Mouse (Mus musculus): ENCODE results near the gene Olfr697. TPM values are rescaled to one million over a fixed set of nuclear protein-coding genes. Genes with fewer than 3 reads are reported as not detected.
"Not testable (repeated sequence)": the region's sequence is repeated elsewhere in the genome, so short reads cannot be mapped to it uniquely, and the experiment has no call there.

Gene Olfr697
- total and polyA plus RNA-seq, 3 experiments = 0.22 TPM; not detected in 2

- peaks cover 3% of the 10 kb centered on the region; the same call in 1 of the 2 replicates for H3K4me1 ChIP-seq (ENCODE audit: insufficient read depth, low read depth, low read length)
- DNase-seq (ENCODE audit: low spot score) = no peak
- H3K4me3 ChIP-seq (ENCODE audit: low read depth, low read length) = no peak overlapping the region
- H3K27me3 ChIP-seq (ENCODE audit: insufficient read depth, low read length) = no peaks in the 10 kb centered on the region
- H3K9me3 ChIP-seq (replicated peaks) = no peaks in the 10 kb centered on the region
- no peak for ATAC-seq (ENCODE audit: extremely low read depth, insufficient number of reproducible peaks, low FRiP score, poor library complexity, severe bottlenecking)
- TF ChIP-seq POLR2AphosphoS5 (IDR thresholded peaks at IDR 0.05; ENCODE audit: insufficient replicate concordance, low read depth, low read length) (no peak), GATA1 (IDR thresholded peaks at IDR 0.05; ENCODE audit: borderline replicate concordance, low read length) (no peak), CTCF (IDR thresholded peaks at IDR 0.05; ENCODE audit: low read depth, low read length) (no peak), GATA2 (IDR thresholded peaks at IDR 0.05; ENCODE audit: borderline replicate concordance, low read depth, low read length) (no peak), TAL1 (conservative IDR thresholded peaks at IDR 0.05; ENCODE audit: low read depth, low read length) (no peak)
- H3K36me3 ChIP-seq (replicated peaks) = no peaks in the 10 kb centered on the region
Observed at GRCm38 (mm10) chr7:106733717-106734116, 8.5 kb downstream of the Olfr697 start.

DNA sequence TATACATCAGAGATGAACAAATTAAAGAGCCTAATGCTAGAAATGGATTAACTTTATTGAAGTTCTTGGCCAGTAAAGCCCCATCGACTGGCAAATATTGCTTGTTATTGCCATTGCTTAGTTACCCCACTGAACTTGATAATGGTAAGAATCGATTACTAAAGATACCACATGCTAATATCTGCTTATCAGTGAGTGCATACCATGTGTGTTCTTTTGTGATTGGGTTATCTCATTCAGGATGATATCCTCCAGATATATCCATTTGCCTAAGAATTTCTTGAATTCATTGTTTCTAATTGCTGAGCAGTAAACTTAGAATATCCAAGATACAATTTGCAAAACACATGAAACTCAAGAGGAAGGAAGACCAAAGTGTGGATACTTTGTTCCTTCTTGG, 16.6 kb downstream of the Olfr697 start:
- H3K9me3 ChIP-seq (replicated peaks); H3K36me3 ChIP-seq (replicated peaks); H3K27me3 ChIP-seq (ENCODE audit: insufficient read depth, low read length); H3K4me3 ChIP-seq (ENCODE audit: low read depth, low read length): not testable (repeated sequence)
- H3K4me1 ChIP-seq (ENCODE audit: insufficient read depth, low read depth, low read length) = peaks cover 28% of the 10 kb centered on the region
- peak; percentile 62 for TF ChIP-seq TAL1 (conservative IDR thresholded peaks at IDR 0.05; ENCODE audit: low read depth, low read length)
- peak; percentile 87 for ATAC-seq (ENCODE audit: extremely low read depth, insufficient number of reproducible peaks, low FRiP score, poor library complexity, severe bottlenecking)
- peak; percentile 19 for DNase-seq (ENCODE audit: low spot score)

DNA sequence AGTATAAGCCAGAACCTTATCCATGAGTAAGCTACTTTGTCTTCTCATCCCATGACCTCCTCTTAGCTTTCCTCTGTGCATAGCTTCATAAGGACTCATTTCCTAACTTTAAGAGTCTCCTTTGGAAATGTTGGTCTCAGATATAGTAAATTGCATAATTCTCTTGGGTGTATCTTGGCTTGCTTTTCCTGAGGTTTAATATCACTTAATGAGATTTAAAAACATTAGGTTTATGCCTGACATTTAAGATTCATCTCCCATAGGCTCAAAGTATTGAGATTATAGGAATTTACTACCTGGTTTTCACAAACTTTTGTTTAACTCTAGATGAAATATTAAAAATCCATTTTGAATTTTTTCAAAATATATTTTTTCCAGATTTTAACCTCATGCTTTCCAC, 25.9 kb downstream of the Olfr697 start, which contains the start of gene Olfr695:
TSS of gene Olfr695 (minus strand) at position 101 of the 400 bp plus-strand sequence.
- DNase-seq (ENCODE audit: low spot score) = no peak
- Histone ChIP-seq H3K27me3 (ENCODE audit: insufficient read depth, low read length) (no peaks in the 10 kb centered on the region), H3K4me1 (ENCODE audit: insufficient read depth, low read depth, low read length) (peaks cover 5% of the 10 kb centered on the region; the same call in 1 of the 2 replicates), H3K9me3 (replicated peaks) (no peaks in the 10 kb centered on the region), H3K4me3 (ENCODE audit: low read depth, low read length) (no peak within 1 kb of the TSS), H3K36me3 (replicated peaks) (no peaks in the 10 kb centered on the region)
- ATAC-seq (ENCODE audit: extremely low read depth, insufficient number of reproducible peaks, low FRiP score, poor library complexity, severe bottlenecking) = no peak
- TF ChIP-seq CTCF (IDR thresholded peaks at IDR 0.05; ENCODE audit: low read depth, low read length) (no peak), GATA1 (IDR thresholded peaks at IDR 0.05; ENCODE audit: borderline replicate concordance, low read length) (no peak), GATA2 (IDR thresholded peaks at IDR 0.05; ENCODE audit: borderline replicate concordance, low read depth, low read length) (no peak), POLR2AphosphoS5 (IDR thresholded peaks at IDR 0.05; ENCODE audit: insufficient replicate concordance, low read depth, low read length) (no peak), TAL1 (conservative IDR thresholded peaks at IDR 0.05; ENCODE audit: low read depth, low read length) (no peak)

DNA sequence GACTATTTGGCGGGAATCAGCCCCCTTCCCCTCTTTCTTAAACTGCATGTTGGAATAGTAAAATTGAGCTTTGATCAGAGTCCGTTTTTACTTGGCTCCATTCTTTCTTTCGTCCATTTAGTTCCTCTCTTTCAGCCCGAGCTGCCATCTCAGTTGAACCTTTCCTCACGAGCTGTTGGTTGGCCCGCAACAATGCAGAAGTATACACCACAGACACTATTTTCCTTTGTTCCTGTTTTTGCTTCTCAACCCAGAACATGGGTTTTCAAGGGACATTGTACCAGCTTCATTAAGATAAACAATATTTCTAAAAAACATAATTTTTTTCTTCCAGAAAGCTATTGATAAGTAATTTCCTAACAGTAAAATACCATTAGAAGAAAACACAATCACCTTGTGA, 30.8 kb downstream of the Olfr697 start:
- Histone ChIP-seq H3K4me1 (ENCODE audit: insufficient read depth, low read depth, low read length) (peaks cover 7% of the 10 kb centered on the region; the same call in 1 of the 2 replicates), H3K36me3 (replicated peaks) (no peaks in the 10 kb centered on the region), H3K9me3 (replicated peaks) (no peaks in the 10 kb centered on the region), H3K27me3 (ENCODE audit: insufficient read depth, low read length) (no peaks in the 10 kb centered on the region), H3K4me3 (ENCODE audit: low read depth, low read length) (no peak overlapping the region)
- no peak for ATAC-seq (ENCODE audit: extremely low read depth, insufficient number of reproducible peaks, low FRiP score, poor library complexity, severe bottlenecking)
- no peak for DNase-seq (ENCODE audit: low spot score)
- TF ChIP-seq POLR2AphosphoS5 (IDR thresholded peaks at IDR 0.05; ENCODE audit: insufficient replicate concordance, low read depth, low read length) (no peak), TAL1 (conservative IDR thresholded peaks at IDR 0.05; ENCODE audit: low read depth, low read length) (no peak), GATA2 (IDR thresholded peaks at IDR 0.05; ENCODE audit: borderline replicate concordance, low read depth, low read length) (no peak), GATA1 (IDR thresholded peaks at IDR 0.05; ENCODE audit: borderline replicate concordance, low read length) (no peak), CTCF (IDR thresholded peaks at IDR 0.05; ENCODE audit: low read depth, low read length) (no peak)

- H3K9me3 ChIP-seq (replicated peaks); H3K27me3 ChIP-seq (ENCODE audit: insufficient read depth, low read length); H3K4me3 ChIP-seq (ENCODE audit: low read depth, low read length); DNase-seq (ENCODE audit: low spot score); H3K36me3 ChIP-seq (replicated peaks); ATAC-seq (ENCODE audit: extremely low read depth, insufficient number of reproducible peaks, low FRiP score, poor library complexity, severe bottlenecking): not testable (repeated sequence)
- peaks cover 10% of the 10 kb centered on the region for H3K4me1 ChIP-seq (ENCODE audit: insufficient read depth, low read depth, low read length)
Observed at GRCm38 (mm10) chr7:106707705-106708104, 34.5 kb downstream of the Olfr697 start.

DNA sequence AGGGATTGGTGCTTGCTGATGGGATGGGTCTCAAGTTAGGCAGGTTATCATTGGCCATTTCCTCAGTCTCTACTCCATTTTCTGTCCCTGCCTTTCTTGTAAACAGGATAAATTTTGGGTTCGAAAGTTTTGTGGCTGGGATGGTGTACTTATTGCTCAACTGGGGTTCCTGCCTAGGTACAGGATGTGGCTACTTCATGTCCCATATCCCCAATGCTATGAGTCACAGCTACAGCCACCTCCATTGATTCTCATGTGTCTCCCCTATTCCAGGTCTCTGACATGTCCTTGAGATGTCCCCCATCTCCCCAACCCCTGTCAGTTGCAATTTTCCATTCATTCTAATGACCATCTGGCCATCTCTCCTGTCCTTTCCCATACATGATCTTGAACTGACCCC, 45.4 kb downstream of the Olfr697 start:
- H3K9me3 ChIP-seq (replicated peaks) = no peaks in the 10 kb centered on the region
- no peaks in the 10 kb centered on the region for H3K27me3 ChIP-seq (ENCODE audit: insufficient read depth, low read length)
- H3K4me3 ChIP-seq (ENCODE audit: low read depth, low read length) = no peak overlapping the region
- ATAC-seq (ENCODE audit: extremely low read depth, insufficient number of reproducible peaks, low FRiP score, poor library complexity, severe bottlenecking) (no peak), DNase-seq (ENCODE audit: low spot score) (no peak)
- H3K4me1 ChIP-seq (ENCODE audit: insufficient read depth, low read depth, low read length) = no peaks in the 10 kb centered on the region
- TF ChIP-seq TAL1 (conservative IDR thresholded peaks at IDR 0.05; ENCODE audit: low read depth, low read length) (no peak), POLR2AphosphoS5 (IDR thresholded peaks at IDR 0.05; ENCODE audit: insufficient replicate concordance, low read depth, low read length) (no peak), GATA1 (IDR thresholded peaks at IDR 0.05; ENCODE audit: borderline replicate concordance, low read length) (no peak), GATA2 (IDR thresholded peaks at IDR 0.05; ENCODE audit: borderline replicate concordance, low read depth, low read length) (no peak), CTCF (IDR thresholded peaks at IDR 0.05; ENCODE audit: low read depth, low read length) (no peak)
- H3K36me3 ChIP-seq (replicated peaks) = no peaks in the 10 kb centered on the region

- no peak for TF ChIP-seq GATA2 (IDR thresholded peaks at IDR 0.05; ENCODE audit: borderline replicate concordance, low read depth, low read length)
- no peak for TF ChIP-seq TAL1 (conservative IDR thresholded peaks at IDR 0.05; ENCODE audit: low read depth, low read length)
- no peak for TF ChIP-seq CTCF (IDR thresholded peaks at IDR 0.05; ENCODE audit: low read depth, low read length)
- TF ChIP-seq GATA1 (IDR thresholded peaks at IDR 0.05; ENCODE audit: borderline replicate concordance, low read length) = no peak
- TF ChIP-seq POLR2AphosphoS5 (IDR thresholded peaks at IDR 0.05; ENCODE audit: insufficient replicate concordance, low read depth, low read length) = no peak
- Histone ChIP-seq H3K27me3 (ENCODE audit: insufficient read depth, low read length) (no peaks in the 10 kb centered on the region), H3K36me3 (replicated peaks) (no peaks in the 10 kb centered on the region), H3K4me3 (ENCODE audit: low read depth, low read length) (no peak overlapping the region), H3K9me3 (replicated peaks) (no peaks in the 10 kb centered on the region), H3K4me1 (ENCODE audit: insufficient read depth, low read depth, low read length) (peaks cover 8% of the 10 kb centered on the region)
- no peak for DNase-seq (ENCODE audit: low spot score)
- ATAC-seq (ENCODE audit: extremely low read depth, insufficient number of reproducible peaks, low FRiP score, poor library complexity, severe bottlenecking) = no peak
Observed at GRCm38 (mm10) chr7:106692976-106693375, 49.3 kb downstream of the Olfr697 start.

All from G1E (cell line).